Mouse (Mus musculus): Measurements from ENCODE around the gene Cacna1d. TPM values are rescaled to one million over a fixed set of nuclear protein-coding genes. Genes with fewer than 3 reads are reported as not detected.

Cacna1d gene
- total RNA-seq, 1 experiment from 2014 or later = 8.3 TPM

GRCm38 (mm10) chr14:30248811-30249210 is 242.4 kb downstream of the Cacna1d start:
- ATAC-seq (ENCODE audit: extremely low read depth, insufficient number of reproducible peaks, low FRiP score, poor library complexity, severe bottlenecking) = no peak

- ATAC-seq (ENCODE audit: extremely low read depth, insufficient number of reproducible peaks, low FRiP score, poor library complexity, severe bottlenecking) = no peak
These were observed 243.1 kb downstream of the Cacna1d start for GRCm38 (mm10) chr14:30248121-30248520.

GRCm38 (mm10) chr14:30247606-30248005 is 243.6 kb downstream of the Cacna1d start:
- ATAC-seq (ENCODE audit: extremely low read depth, insufficient number of reproducible peaks, low FRiP score, poor library complexity, severe bottlenecking) = no peak

- ATAC-seq (ENCODE audit: extremely low read depth, insufficient number of reproducible peaks, low FRiP score, poor library complexity, severe bottlenecking) = no peak
These were observed 246.5 kb downstream of the Cacna1d start for GRCm38 (mm10) chr14:30244776-30245175.

GRCm38 (mm10) chr14:30242818-30243205 is 248.4 kb downstream of the Cacna1d start:
- ATAC-seq (ENCODE audit: extremely low read depth, insufficient number of reproducible peaks, low FRiP score, poor library complexity, severe bottlenecking) = no peak

- ATAC-seq (ENCODE audit: extremely low read depth, insufficient number of reproducible peaks, low FRiP score, poor library complexity, severe bottlenecking) = no peak
These were observed 249.0 kb downstream of the Cacna1d start for GRCm38 (mm10) chr14:30242166-30242817.

- ATAC-seq (ENCODE audit: extremely low read depth, insufficient number of reproducible peaks, low FRiP score, poor library complexity, severe bottlenecking) = no peak
These were observed 250.2 kb downstream of the Cacna1d start for GRCm38 (mm10) chr14:30240916-30241515.

GRCm38 (mm10) chr14:30238807-30239206 is 252.4 kb downstream of the Cacna1d start:
- no peak for ATAC-seq (ENCODE audit: extremely low read depth, insufficient number of reproducible peaks, low FRiP score, poor library complexity, severe bottlenecking)

GRCm38 (mm10) chr14:30225161-30225560 is 266.1 kb downstream of the Cacna1d start:
- no peak for ATAC-seq (ENCODE audit: extremely low read depth, insufficient number of reproducible peaks, low FRiP score, poor library complexity, severe bottlenecking)

- no peak for ATAC-seq (ENCODE audit: extremely low read depth, insufficient number of reproducible peaks, low FRiP score, poor library complexity, severe bottlenecking)
These were observed 269.2 kb downstream of the Cacna1d start for GRCm38 (mm10) chr14:30222101-30222500.

GRCm38 (mm10) chr14:30219851-30220250 is 271.4 kb downstream of the Cacna1d start:
- ATAC-seq (ENCODE audit: extremely low read depth, insufficient number of reproducible peaks, low FRiP score, poor library complexity, severe bottlenecking) = no peak

- no peak for ATAC-seq (ENCODE audit: extremely low read depth, insufficient number of reproducible peaks, low FRiP score, poor library complexity, severe bottlenecking)
These were observed 273.1 kb downstream of the Cacna1d start for GRCm38 (mm10) chr14:30218114-30218513.

GRCm38 (mm10) chr14:30217124-30217523 is 274.1 kb downstream of the Cacna1d start:
- no peak for ATAC-seq (ENCODE audit: extremely low read depth, insufficient number of reproducible peaks, low FRiP score, poor library complexity, severe bottlenecking)

- ATAC-seq (ENCODE audit: extremely low read depth, insufficient number of reproducible peaks, low FRiP score, poor library complexity, severe bottlenecking) = no peak
These were observed 283.1 kb downstream of the Cacna1d start for GRCm38 (mm10) chr14:30208156-30208555.

GRCm38 (mm10) chr14:30205821-30206220 is 285.4 kb downstream of the Cacna1d start:
- ATAC-seq (ENCODE audit: extremely low read depth, insufficient number of reproducible peaks, low FRiP score, poor library complexity, severe bottlenecking) = no peak

- ATAC-seq (ENCODE audit: extremely low read depth, insufficient number of reproducible peaks, low FRiP score, poor library complexity, severe bottlenecking) = no peak
These were observed 286.7 kb downstream of the Cacna1d start for GRCm38 (mm10) chr14:30204526-30204925.

GRCm38 (mm10) chr14:30200310-30200709 is 290.9 kb downstream of the Cacna1d start:
- no peak for ATAC-seq (ENCODE audit: extremely low read depth, insufficient number of reproducible peaks, low FRiP score, poor library complexity, severe bottlenecking)

- no peak for ATAC-seq (ENCODE audit: extremely low read depth, insufficient number of reproducible peaks, low FRiP score, poor library complexity, severe bottlenecking)
These were observed 292.4 kb downstream of the Cacna1d start for GRCm38 (mm10) chr14:30198882-30199281.

- no peak for ATAC-seq (ENCODE audit: extremely low read depth, insufficient number of reproducible peaks, low FRiP score, poor library complexity, severe bottlenecking)
These were observed 293.1 kb downstream of the Cacna1d start for GRCm38 (mm10) chr14:30198116-30198515.

GRCm38 (mm10) chr14:30196959-30197358 is 294.3 kb downstream of the Cacna1d start:
- ATAC-seq (ENCODE audit: extremely low read depth, insufficient number of reproducible peaks, low FRiP score, poor library complexity, severe bottlenecking) = no peak

- peak; percentile 97 for ATAC-seq (ENCODE audit: extremely low read depth, insufficient number of reproducible peaks, low FRiP score, poor library complexity, severe bottlenecking)
These were observed 295.0 kb downstream of the Cacna1d start for GRCm38 (mm10) chr14:30196235-30196634.
